Mouse (Mus musculus): ENCODE results near the gene Synpo2.
"Not testable (repeated sequence)": the region's sequence is repeated elsewhere in the genome, so short reads cannot be mapped to it uniquely, and the experiment has no call there.

Gene Synpo2

GRCm38 (mm10) chr3:123131151-123131756, 104.7 kb downstream of the Synpo2 start:
- no peak for DNase-seq (ENCODE audit: low read depth, low spot score)

GRCm38 (mm10) chr3:123130314-123131150, 105.4 kb downstream of the Synpo2 start:
- DNase-seq (ENCODE audit: low read depth, low spot score), result no peak

GRCm38 (mm10) chr3:123128781-123129180, 107.2 kb downstream of the Synpo2 start:
- DNase-seq (ENCODE audit: low read depth, low spot score), result no peak

GRCm38 (mm10) chr3:123128091-123128490, 107.9 kb downstream of the Synpo2 start:
- DNase-seq (ENCODE audit: low read depth, low spot score), result no peak

GRCm38 (mm10) chr3:123126741-123127140, 109.2 kb downstream of the Synpo2 start:
- not testable (repeated sequence) for DNase-seq (ENCODE audit: low read depth, low spot score)

GRCm38 (mm10) chr3:123123817-123124216, 112.1 kb downstream of the Synpo2 start:
- no peak for DNase-seq (ENCODE audit: low read depth, low spot score)

GRCm38 (mm10) chr3:123122151-123123030, 113.6 kb downstream of the Synpo2 start:
- no peak for DNase-seq (ENCODE audit: low read depth, low spot score)

- DNase-seq (ENCODE audit: low read depth, low spot score), result no peak
Measured at GRCm38 (mm10) chr3:123116903-123117302, 119.0 kb downstream of the Synpo2 start.

- peak; percentile 5 for DNase-seq (ENCODE audit: low read depth, low spot score)
Measured at GRCm38 (mm10) chr3:123115770-123116527, 120.0 kb downstream of the Synpo2 start.

GRCm38 (mm10) chr3:123114001-123114635, 121.8 kb downstream of the Synpo2 start:
- DNase-seq (ENCODE audit: low read depth, low spot score), result no peak

- DNase-seq (ENCODE audit: low read depth, low spot score), result no peak
Measured at GRCm38 (mm10) chr3:123112781-123113180, 123.2 kb downstream of the Synpo2 start.

- no peak for DNase-seq (ENCODE audit: low read depth, low spot score)
Measured at GRCm38 (mm10) chr3:123111071-123111711, 124.8 kb downstream of the Synpo2 start.

- no peak for DNase-seq (ENCODE audit: low read depth, low spot score)
Measured at GRCm38 (mm10) chr3:123107830-123108549, 128.0 kb downstream of the Synpo2 start.

GRCm38 (mm10) chr3:123104325-123104724, 131.6 kb downstream of the Synpo2 start:
- no peak for DNase-seq (ENCODE audit: low read depth, low spot score)

GRCm38 (mm10) chr3:123103151-123103860, 132.6 kb downstream of the Synpo2 start:
- DNase-seq (ENCODE audit: low read depth, low spot score), result peak; percentile 81

GRCm38 (mm10) chr3:123101761-123102160, 134.2 kb downstream of the Synpo2 start:
- no peak for DNase-seq (ENCODE audit: low read depth, low spot score)

- no peak for DNase-seq (ENCODE audit: low read depth, low spot score)
Measured at GRCm38 (mm10) chr3:123095111-123095510, 140.8 kb downstream of the Synpo2 start.

- DNase-seq (ENCODE audit: low read depth, low spot score), result no peak
Measured at GRCm38 (mm10) chr3:123093640-123094361, 142.1 kb downstream of the Synpo2 start.
